Mouse (Mus musculus) neutrophil, adult 65 days (primary cell): Measurements from ENCODE around the gene 6430628N08Rik. TPM values are rescaled to one million over a fixed set of nuclear protein-coding genes. Genes with fewer than 3 reads are reported as not detected.

Experiments used
- total RNA-seq: library from RNA; stranded (reverse); gene quantifications from 2 replicates; pipeline ENCODE4 v1.2.4, GENCODE M21; 2023

The 6430628N08Rik gene
- not detected in 2 replicates for total RNA-seq

GRCm38 (mm10) chr4:115890553-115890952 is at the start of gene 6430628N08Rik:
Gene 6430628N08Rik (plus strand): TSS chr4:115890665.

GRCm38 (mm10) chr4:115884022-115884421 is 6.4 kb upstream of the 6430628N08Rik start, which contains the start of gene Kncn:
Gene Kncn (plus strand): TSS chr4:115884400.

GRCm38 (mm10) chr4:115939295-115940102 is 49.0 kb downstream of the 6430628N08Rik start, which contains the start of gene Dmbx1:
Gene Dmbx1 (minus strand): TSS chr4:115939926.

Other genes starting within 250 kb of the 6430628N08Rik start
- gene Cyp4b1, start 242.9 kb upstream of the 6430628N08Rik start, total RNA-seq, result 0.41 TPM in 1 of 2 replicates, not detected in the other
- gene Efcab14, start 152.9 kb upstream of the 6430628N08Rik start, total RNA-seq, result 35.8 and 38.2 TPM in 2 replicates
- not detected in 2 replicates for gene Tex38, start 109.6 kb upstream of the 6430628N08Rik start, total RNA-seq
- gene Atpaf1, start 105.9 kb upstream of the 6430628N08Rik start, total RNA-seq, result 9.7 and 9.9 TPM in 2 replicates
- gene Mob3c, start 62.6 kb upstream of the 6430628N08Rik start, total RNA-seq, result 25.1 and 30.2 TPM in 2 replicates
- gene Mknk1, start 51.5 kb upstream of the 6430628N08Rik start, total RNA-seq, result 115 and 144 TPM in 2 replicates
- gene Kncn, start 6.3 kb upstream of the 6430628N08Rik start, total RNA-seq, result not detected in 2 replicates
- not detected in 2 replicates for gene Dmbx1, start 49.3 kb downstream of the 6430628N08Rik start, total RNA-seq
- 0.27 and 3.2 TPM in 2 replicates for gene Faah, start 127.3 kb downstream of the 6430628N08Rik start, total RNA-seq
- gene Nsun4, start 163.2 kb downstream of the 6430628N08Rik start, total RNA-seq, result 7.5 and 9.8 TPM in 2 replicates
- gene Uqcrh, start 184.4 kb downstream of the 6430628N08Rik start, total RNA-seq, result 191 and 244 TPM in 2 replicates
- gene Lrrc41, start 184.6 kb downstream of the 6430628N08Rik start, total RNA-seq, result 18.4 and 22.5 TPM in 2 replicates
- 12.9 and 14.0 TPM in 2 replicates for gene Rad54l, start 233.0 kb downstream of the 6430628N08Rik start, total RNA-seq
- 7.2 and 8.5 TPM in 2 replicates for gene Pomgnt1, start 233.2 kb downstream of the 6430628N08Rik start, total RNA-seq